Mouse (Mus musculus): Measurements from ENCODE around the gene Pla2g15.

The Pla2g15 gene

GRCm38 (mm10) chr8:106149801-106150652 lies at the start of gene Pla2g15:
TSS of gene Pla2g15 (plus strand) at chr8:106150399.
- peak; percentile 96 for DNase-seq (ENCODE audit: inconsistent ontology term)

- no peak for DNase-seq (ENCODE audit: inconsistent ontology term)
Measured at GRCm38 (mm10) chr8:106102321-106102720, 47.9 kb upstream of the Pla2g15 start.

GRCm38 (mm10) chr8:106103888-106104287 lies 46.3 kb upstream of the Pla2g15 start:
- DNase-seq (ENCODE audit: inconsistent ontology term) = no peak

- DNase-seq (ENCODE audit: inconsistent ontology term) = no peak
Measured at GRCm38 (mm10) chr8:106106193-106106592, 44.0 kb upstream of the Pla2g15 start.

GRCm38 (mm10) chr8:106108080-106108479 lies 42.1 kb upstream of the Pla2g15 start:
- DNase-seq (ENCODE audit: inconsistent ontology term) = no peak

GRCm38 (mm10) chr8:106108729-106109128 lies 41.5 kb upstream of the Pla2g15 start:
- no peak for DNase-seq (ENCODE audit: inconsistent ontology term)

- no peak for DNase-seq (ENCODE audit: inconsistent ontology term)
Measured at GRCm38 (mm10) chr8:106112041-106112440, 38.2 kb upstream of the Pla2g15 start.

GRCm38 (mm10) chr8:106112514-106112913 lies 37.7 kb upstream of the Pla2g15 start:
- no peak for DNase-seq (ENCODE audit: inconsistent ontology term)

- DNase-seq (ENCODE audit: inconsistent ontology term) = no peak
Measured at GRCm38 (mm10) chr8:106115897-106116296, 34.3 kb upstream of the Pla2g15 start.

- no peak for DNase-seq (ENCODE audit: inconsistent ontology term)
Measured at GRCm38 (mm10) chr8:106123443-106123842, 26.8 kb upstream of the Pla2g15 start.

GRCm38 (mm10) chr8:106126055-106126454 lies 24.1 kb upstream of the Pla2g15 start:
- DNase-seq (ENCODE audit: inconsistent ontology term) = no peak

- DNase-seq (ENCODE audit: inconsistent ontology term) = no peak
Measured at GRCm38 (mm10) chr8:106127054-106127453, 23.1 kb upstream of the Pla2g15 start.

GRCm38 (mm10) chr8:106127882-106128410 lies 22.3 kb upstream of the Pla2g15 start:
- no peak for DNase-seq (ENCODE audit: inconsistent ontology term)

- no peak for DNase-seq (ENCODE audit: inconsistent ontology term)
Measured at GRCm38 (mm10) chr8:106129232-106129930, 20.8 kb upstream of the Pla2g15 start.

GRCm38 (mm10) chr8:106129997-106130396 lies 20.2 kb upstream of the Pla2g15 start:
- no peak for DNase-seq (ENCODE audit: inconsistent ontology term)

- DNase-seq (ENCODE audit: inconsistent ontology term) = no peak
Measured at GRCm38 (mm10) chr8:106130505-106130904, 19.7 kb upstream of the Pla2g15 start.

- DNase-seq (ENCODE audit: inconsistent ontology term) = no peak
Measured at GRCm38 (mm10) chr8:106131021-106131420, 19.2 kb upstream of the Pla2g15 start.

- no peak for DNase-seq (ENCODE audit: inconsistent ontology term)
Measured at GRCm38 (mm10) chr8:106131488-106132222, 18.5 kb upstream of the Pla2g15 start.

GRCm38 (mm10) chr8:106132356-106132755 lies 17.8 kb upstream of the Pla2g15 start:
- DNase-seq (ENCODE audit: inconsistent ontology term) = no peak

GRCm38 (mm10) chr8:106133526-106133925 lies 16.7 kb upstream of the Pla2g15 start:
- no peak for DNase-seq (ENCODE audit: inconsistent ontology term)

GRCm38 (mm10) chr8:106133946-106134345 lies 16.3 kb upstream of the Pla2g15 start:
- DNase-seq (ENCODE audit: inconsistent ontology term) = no peak

Data from Muller cell, postnatal 12 days (primary cell).